Mouse (Mus musculus): Measurements from ENCODE around the gene Ano6. TPM values are rescaled to one million over a fixed set of nuclear protein-coding genes. Genes with fewer than 3 reads are reported as not detected.
"Not testable (repeated sequence)": the region's sequence is repeated elsewhere in the genome, so short reads cannot be mapped to it uniquely, and the experiment has no call there.

Gene Ano6
- total RNA-seq, 1 experiment from 2014 or later = 33.6 TPM

DNA sequence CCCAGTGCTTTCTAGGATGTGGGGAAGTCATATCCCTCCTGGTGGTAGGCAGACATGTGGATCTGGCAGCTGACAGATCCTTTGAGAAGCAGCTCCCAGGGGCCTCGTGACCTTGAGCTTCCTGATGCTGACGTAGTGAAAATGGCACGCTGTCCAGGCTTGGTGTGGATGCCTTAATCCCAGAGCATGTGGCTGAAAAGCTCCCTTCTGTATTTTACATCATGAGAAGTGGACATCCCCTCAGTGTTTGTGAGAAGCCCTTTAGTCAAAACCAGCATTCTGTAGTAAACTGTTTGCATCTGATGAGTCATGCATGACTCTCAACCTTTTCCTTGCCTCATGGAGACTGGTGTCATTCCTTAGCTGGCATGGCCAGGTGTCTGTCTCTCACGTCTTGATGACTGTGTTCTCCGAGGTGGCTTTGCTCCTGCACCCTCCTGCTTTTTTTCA is 14.4 kb downstream of the Ano6 start:
- no peak for ATAC-seq (replicated peaks in 1 of 2; ENCODE audit: insufficient read depth in 1 of 2, low FRiP score in 2 of 2, low TSS enrichment in 1 of 2, low read depth in 1 of 2, poor library complexity in 2 of 2, severe bottlenecking in 2 of 2)

DNA sequence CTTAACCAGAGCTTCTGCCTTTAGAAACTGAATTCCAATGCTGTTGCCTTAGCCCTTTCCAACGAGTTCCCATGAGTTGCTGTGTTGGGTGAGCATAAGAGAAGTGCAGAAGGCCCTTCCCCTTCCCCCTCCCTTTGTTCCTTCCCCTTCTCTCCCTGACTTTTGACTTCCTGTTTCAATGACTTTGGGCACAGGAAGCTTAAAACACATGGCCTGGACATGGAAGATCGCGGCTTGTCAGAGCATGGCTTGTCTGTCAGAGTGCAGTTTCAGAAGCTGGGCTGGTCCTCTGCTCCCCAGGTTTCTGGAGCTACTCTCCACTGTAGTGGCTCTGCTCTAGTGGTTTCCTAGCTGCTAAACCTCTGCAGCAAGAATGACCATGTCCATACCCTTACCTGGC is 17.3 kb downstream of the Ano6 start:
- ATAC-seq (replicated peaks in 1 of 2; ENCODE audit: insufficient read depth in 1 of 2, low FRiP score in 2 of 2, low TSS enrichment in 1 of 2, low read depth in 1 of 2, poor library complexity in 2 of 2, severe bottlenecking in 2 of 2) = peak; percentile 24 to 73; a peak in 3 of 4 replicates

DNA sequence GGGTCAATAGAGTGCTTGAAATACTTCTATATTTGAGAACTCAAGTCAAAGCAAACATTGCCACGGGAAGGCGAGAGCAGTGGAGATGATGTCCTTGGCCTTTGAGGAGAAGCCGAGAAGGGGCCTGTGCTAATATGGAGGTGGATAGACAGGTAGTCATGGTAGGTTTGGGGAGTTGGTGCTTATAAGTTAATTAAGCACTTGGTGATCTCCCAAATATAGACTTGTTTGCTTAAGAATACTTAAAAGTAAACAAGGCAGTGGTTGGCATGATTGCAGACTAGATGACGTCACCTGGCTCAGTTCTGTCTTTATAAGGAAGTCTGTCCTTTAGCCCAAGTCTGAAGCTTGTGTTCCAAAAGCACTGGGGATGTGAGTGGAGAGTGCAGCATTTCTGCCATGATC is 19.7 kb downstream of the Ano6 start:
- ATAC-seq (replicated peaks in 1 of 2; ENCODE audit: insufficient read depth in 1 of 2, low FRiP score in 2 of 2, low TSS enrichment in 1 of 2, low read depth in 1 of 2, poor library complexity in 2 of 2, severe bottlenecking in 2 of 2) = no peak

DNA sequence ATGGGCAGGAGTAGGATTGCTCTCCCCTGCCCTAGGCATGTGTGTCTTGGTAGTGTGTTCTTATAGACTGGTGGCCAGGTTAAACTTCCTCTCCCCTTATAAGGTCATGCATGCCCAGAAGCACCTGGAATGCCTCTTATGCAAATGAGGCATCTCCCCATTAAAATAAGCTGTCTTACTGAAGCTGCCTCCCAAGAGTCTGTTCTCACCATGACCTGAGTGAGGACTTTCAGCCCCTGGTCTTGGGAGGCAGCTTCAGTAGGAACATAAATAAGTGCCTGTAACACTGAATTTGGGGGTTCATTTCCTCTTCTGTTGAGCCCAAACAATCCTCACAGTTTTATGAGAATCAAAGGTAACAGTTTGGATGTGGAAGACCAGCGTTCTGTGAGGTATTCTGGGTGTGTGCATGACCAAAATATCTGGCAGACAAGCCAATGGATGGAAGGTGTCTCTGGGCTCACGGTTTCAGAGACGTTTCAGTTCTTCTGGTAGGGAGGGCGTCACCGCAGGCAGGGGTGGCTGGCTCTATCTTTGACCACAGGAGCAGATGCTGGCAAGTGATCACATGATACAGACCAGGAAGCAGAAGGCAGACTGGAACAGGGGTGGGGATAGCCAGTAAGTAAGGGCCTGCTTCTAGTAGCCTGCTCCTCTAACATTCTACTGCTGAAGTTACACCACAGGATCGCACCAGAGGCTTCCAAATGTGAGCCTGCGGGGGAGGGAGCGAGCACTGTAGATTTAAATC is 22.4 kb downstream of the Ano6 start:
- no peak for ATAC-seq (replicated peaks in 1 of 2; ENCODE audit: insufficient read depth in 1 of 2, low FRiP score in 2 of 2, low TSS enrichment in 1 of 2, low read depth in 1 of 2, poor library complexity in 2 of 2, severe bottlenecking in 2 of 2)

DNA sequence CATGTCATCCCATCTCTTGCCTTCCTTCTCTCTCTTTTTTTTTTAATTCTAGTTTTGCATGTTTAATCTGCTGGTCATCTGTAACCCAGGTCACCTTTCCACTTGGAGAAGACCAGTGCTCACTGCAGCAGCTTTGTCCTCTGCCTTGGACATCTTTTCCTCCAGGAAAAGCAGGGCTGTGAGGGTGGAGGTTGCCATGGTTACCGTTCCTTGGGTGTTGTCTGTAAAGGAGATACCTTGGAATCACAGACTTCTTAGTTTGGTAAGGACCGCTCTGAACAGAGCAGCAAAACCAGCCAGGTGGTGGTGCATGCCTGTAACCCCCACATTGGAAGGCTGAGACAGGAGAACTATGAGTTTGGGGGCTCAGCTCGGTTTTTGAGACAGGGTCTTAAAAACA is 26.9 kb downstream of the Ano6 start:
- no peak for ATAC-seq (replicated peaks in 1 of 2; ENCODE audit: insufficient read depth in 1 of 2, low FRiP score in 2 of 2, low TSS enrichment in 1 of 2, low read depth in 1 of 2, poor library complexity in 2 of 2, severe bottlenecking in 2 of 2)

DNA sequence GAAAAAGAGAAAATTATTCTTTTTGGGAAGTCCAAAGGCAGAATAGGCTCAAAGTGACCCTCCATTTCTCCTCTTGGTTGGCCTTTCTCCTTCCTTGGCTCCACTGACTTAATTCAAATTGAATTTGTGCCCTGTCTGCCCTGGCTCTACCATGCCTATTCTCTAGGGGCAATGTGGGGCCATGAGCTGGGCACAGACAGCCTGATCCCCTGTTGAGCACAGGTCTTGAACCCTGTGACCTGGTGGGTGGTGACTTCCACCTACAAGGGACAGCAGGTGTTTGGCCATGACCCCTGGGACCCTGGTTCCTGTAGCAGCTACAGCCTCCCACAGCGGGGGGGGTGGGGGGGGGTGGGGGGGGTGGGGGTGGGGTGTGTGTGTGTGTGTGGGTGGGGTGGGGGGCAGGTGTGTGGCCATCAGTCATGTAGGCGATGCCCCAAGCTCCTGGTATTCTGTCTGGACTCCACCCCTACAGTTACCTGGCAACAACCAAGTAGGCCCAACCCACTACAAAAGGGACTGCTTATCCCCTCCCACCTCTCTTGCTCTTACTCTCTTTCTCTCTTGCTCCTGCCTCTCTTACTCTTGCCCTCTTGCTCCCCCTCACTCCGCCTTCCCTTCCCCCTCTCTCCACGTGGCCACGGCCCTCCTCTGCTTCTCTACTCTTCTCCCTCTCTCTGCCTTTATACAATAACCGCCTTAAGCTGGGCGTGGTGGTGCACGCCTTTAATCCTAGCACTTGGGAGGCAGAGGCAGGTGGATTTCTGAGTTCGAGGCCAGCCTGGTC is 28.8 kb downstream of the Ano6 start:
- no peak for ATAC-seq (replicated peaks in 1 of 2; ENCODE audit: insufficient read depth in 1 of 2, low FRiP score in 2 of 2, low TSS enrichment in 1 of 2, low read depth in 1 of 2, poor library complexity in 2 of 2, severe bottlenecking in 2 of 2)

DNA sequence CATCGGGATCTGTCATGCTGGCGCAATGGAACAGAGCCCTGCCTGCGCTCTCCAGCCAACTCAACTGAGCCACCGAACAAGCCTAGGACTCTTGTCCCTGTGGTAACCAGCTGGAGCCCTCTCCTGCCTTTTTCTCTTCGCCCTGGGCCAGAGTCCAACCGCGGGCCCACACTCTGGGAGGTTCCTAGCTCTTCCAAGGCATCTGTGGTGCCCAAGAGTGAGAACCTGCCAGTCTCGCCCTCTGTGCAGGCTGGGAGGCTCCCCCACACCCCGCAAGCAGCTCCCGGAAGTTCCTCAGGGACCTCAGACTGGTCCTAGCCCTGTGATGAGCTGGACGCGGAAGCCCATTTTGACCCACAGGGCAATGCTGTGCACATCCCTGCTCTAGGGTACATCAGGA is 29.5 kb downstream of the Ano6 start:
- no peak for ATAC-seq (replicated peaks in 1 of 2; ENCODE audit: insufficient read depth in 1 of 2, low FRiP score in 2 of 2, low TSS enrichment in 1 of 2, low read depth in 1 of 2, poor library complexity in 2 of 2, severe bottlenecking in 2 of 2)

DNA sequence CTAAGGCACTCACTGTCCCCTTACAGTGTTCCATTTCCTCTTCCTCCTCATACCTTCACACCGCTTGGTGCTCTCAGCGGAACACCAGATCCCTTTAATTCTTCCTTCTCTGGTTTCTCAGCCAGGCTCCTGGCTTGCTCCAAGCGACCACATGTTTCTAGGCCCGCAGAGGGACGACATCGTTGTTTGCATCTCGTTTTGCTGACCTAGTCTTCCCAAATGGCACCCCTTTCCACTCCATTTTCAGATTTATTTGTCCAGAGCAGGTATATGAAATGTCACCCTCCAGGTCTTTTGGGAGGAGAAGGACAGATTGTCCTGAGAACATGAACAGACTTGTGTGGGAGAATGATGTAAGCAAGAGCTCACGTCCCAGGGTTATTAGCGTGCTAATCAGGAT is 30.0 kb downstream of the Ano6 start:
- ATAC-seq (replicated peaks in 1 of 2; ENCODE audit: insufficient read depth in 1 of 2, low FRiP score in 2 of 2, low TSS enrichment in 1 of 2, low read depth in 1 of 2, poor library complexity in 2 of 2, severe bottlenecking in 2 of 2) = no peak

DNA sequence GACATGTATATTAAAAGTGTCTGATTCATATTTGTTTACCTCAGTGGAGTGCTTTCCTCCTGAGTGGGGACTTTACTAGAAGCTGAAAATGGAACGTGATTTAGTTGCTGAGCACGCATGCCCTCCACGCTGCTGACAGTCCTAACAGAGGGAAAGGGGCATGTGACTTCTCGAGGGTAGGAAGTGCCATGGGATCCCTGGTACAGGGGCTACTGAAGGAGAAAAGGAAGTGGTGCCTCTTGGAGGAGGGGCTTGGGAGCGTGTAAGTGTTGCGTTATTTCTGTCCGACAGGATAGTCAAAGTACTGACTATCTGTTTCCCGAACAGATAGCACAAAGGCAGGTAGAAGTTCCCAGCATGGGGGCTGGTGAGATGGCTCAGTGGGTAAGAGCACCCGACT is 31.5 kb downstream of the Ano6 start:
- ATAC-seq (replicated peaks in 1 of 2; ENCODE audit: insufficient read depth in 1 of 2, low FRiP score in 2 of 2, low TSS enrichment in 1 of 2, low read depth in 1 of 2, poor library complexity in 2 of 2, severe bottlenecking in 2 of 2) = peak; percentile 19 to 45; a peak in 2 of 4 replicates

DNA sequence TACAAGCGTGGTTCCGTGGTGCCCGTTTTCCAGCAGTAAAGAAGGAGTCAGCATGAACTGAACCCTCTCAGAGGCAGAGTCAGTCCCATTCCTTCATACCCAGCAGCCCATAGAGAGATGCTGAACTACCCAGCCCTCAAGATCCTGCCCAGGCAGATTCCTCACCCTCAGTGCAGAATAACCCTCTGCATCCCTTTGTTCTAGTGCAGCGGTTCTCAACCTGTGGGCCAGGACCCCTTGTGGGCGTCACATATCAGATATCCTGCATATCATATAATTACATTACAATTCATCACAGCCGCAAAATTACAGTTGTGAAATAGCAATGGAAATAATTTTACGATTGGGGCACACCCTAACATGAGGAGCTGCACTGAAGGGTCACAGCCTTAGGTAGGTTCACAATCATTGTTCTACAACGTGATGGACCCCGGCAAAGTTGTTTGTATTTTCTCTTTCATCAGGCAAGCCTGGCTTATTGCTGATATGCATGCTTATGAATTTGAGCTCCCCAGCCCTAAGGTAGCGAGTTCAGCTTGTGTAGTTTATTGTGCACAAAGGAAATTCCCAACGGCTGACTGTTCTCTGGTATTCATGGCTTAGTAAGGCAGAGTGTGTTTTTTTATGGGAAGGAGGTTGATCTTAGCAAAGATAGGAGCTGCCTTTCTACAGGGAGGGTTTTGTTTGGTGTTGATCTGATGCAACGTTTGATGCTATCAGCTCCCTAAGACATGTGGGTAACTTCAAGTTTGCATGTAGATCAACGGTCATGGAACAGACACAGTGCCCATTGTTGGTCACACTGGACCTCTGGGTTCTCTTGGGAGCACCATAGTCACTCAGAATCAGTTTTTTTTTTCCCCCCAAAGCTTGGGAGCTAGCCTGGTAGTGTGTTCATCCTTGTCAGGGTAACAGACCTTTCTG is 33.0 kb downstream of the Ano6 start:
- ATAC-seq (replicated peaks in 1 of 2; ENCODE audit: insufficient read depth in 1 of 2, low FRiP score in 2 of 2, low TSS enrichment in 1 of 2, low read depth in 1 of 2, poor library complexity in 2 of 2, severe bottlenecking in 2 of 2) = no peak

DNA sequence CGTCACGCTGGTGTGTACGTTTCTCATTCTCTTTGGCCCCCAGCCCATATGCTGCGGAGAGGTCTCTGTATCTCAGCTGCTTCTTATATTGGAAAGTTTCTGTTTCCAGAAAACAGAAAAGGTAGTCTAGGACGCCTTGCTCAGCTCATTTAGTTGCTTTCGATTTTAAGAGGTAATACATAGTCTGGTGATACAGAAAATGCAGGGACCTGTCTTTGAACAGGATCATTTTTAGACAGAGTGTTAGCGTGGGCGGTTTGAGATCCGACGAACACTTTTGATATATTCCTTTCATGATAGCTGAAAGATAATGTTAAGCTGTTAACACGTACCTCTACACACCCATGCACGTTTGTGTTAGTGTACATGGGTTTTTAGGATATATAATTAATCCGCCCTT is 35.9 kb downstream of the Ano6 start:
- ATAC-seq (replicated peaks in 1 of 2; ENCODE audit: insufficient read depth in 1 of 2, low FRiP score in 2 of 2, low TSS enrichment in 1 of 2, low read depth in 1 of 2, poor library complexity in 2 of 2, severe bottlenecking in 2 of 2) = no peak

DNA sequence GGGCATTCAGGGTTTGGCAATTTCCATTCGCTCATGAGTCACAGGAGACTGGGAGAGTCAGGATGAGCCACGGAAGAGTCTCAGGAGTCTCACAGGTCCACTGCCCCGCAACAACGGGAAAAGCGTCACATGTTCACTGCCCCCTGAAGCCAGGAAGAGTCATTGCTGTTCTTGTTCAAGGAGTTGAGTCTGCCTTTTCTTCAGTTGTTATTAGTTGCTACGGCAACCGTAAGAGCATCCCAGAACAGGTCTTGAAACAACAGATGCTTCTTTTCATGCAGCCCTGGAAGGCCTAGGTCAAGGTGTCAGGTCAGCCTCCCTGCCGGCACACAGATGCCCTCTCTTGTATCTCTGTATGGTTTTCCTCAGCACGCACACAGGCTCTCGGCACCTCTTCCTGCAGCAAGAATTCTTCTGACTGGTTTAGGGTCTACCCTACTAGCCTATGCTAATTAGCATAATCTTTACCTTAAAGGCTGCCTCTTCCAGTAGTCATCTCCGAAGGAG is 36.9 kb downstream of the Ano6 start:
- no peak for ATAC-seq (replicated peaks in 1 of 2; ENCODE audit: insufficient read depth in 1 of 2, low FRiP score in 2 of 2, low TSS enrichment in 1 of 2, low read depth in 1 of 2, poor library complexity in 2 of 2, severe bottlenecking in 2 of 2)

DNA sequence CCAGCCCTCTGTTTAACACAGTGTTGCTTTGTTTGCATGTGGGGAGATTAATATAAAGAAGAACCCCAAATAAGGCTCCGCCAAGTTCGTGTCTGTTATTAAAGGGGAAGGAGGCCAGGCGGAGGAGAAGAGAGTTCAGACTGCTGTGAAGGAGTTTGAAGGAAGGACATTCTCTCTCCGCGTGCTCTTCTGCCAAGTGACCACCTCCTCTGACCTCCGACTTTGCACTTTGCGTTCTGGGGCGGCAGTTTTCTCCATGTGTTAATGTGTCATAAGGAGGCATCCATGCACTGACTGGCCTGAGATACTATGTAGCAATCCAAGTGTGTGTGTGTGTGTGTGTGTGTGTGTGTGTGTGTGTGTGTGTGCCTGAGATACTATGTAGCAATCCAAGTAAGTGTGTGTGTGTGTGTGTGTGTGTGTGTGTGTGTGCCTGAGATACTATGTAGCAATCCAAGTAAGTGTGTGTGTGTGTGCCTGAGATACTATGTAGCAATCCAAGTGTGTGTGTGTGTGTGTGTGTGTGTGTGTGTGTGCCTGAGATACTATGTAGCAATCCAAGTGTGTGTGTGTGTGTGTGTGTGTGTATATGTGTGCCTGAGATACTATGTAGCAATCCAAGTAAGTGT is 37.5 kb downstream of the Ano6 start:
- ATAC-seq (replicated peaks in 1 of 2; ENCODE audit: insufficient read depth in 1 of 2, low FRiP score in 2 of 2, low TSS enrichment in 1 of 2, low read depth in 1 of 2, poor library complexity in 2 of 2, severe bottlenecking in 2 of 2) = not testable (repeated sequence)

DNA sequence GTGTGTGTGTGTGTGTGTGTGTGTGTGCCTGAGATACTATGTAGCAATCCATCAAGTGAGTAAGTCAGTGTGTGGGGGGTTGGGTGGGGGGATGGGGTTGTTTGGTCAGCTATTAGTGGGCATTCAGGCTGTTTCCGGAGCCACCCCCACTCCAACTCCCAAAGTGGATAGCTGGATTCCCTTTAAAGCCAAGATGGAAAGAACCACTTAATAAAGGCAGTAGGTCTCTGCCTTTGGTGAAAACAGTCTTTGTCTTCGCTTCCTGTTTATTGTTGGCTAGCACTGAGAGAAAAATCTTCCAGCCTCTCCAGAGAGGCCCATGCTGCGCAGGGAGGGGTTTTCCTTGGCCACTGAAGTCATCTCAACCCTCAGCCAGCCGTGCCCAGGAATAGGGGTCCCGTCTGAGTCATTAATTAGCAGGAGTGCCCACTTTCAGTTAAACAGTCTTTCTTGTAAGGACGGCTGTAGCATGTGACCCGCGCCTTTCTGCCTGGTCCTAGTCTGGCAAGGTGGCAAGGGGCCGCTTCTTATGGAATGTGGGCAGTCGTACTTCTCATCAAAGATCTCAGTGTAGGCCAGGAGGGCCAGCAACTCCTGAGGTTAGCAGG is 38.1 kb downstream of the Ano6 start:
- ATAC-seq (replicated peaks in 1 of 2; ENCODE audit: insufficient read depth in 1 of 2, low FRiP score in 2 of 2, low TSS enrichment in 1 of 2, low read depth in 1 of 2, poor library complexity in 2 of 2, severe bottlenecking in 2 of 2) = no peak

DNA sequence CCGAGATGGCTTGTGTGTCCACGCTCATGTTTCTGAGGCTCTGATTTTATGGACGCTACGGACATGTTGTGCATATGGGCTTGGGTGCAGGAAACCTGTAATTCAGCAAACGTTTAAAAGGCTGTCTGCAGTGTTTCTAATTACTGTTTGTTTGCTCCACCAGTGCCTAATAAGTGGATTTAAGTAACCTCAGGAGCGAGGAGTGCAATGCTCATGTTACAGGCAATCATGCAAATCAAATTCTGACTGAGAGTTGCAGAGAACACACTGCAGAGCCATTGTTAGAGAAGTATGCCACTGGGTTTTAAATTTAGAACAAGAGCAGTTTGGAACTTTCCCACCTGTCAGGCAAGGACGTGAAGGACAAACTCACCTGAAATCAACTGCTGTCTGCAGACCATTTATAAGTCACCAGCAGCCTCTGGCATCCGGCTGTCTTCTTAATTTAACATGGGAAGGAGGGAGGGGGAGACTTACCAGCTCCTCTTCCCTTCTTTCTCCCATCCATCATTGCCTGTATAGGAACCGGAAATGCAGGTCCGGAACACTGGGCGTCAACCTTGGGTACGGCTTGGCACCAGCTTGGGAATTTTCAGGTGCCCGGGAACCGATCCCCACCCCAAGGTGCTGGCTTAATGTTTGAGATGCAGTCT is 39.0 kb downstream of the Ano6 start:
- no peak for ATAC-seq (replicated peaks in 1 of 2; ENCODE audit: insufficient read depth in 1 of 2, low FRiP score in 2 of 2, low TSS enrichment in 1 of 2, low read depth in 1 of 2, poor library complexity in 2 of 2, severe bottlenecking in 2 of 2)

DNA sequence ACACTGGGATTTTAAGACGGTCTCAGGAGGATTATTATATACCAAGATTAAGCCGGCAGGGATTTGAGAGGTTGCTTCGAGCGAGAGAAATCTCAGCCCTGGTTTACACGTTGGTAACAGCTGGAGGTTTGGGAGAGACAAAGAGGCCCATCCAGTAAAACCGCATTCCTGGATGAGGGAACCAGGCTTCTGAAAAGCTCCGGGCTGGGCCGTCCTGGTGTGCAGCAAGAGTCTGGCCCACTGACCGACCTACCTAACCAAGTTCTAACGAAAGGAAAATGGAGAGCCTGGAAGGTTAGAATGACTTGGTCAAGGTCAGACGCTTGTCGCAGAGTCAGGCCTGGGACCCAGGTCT is 39.5 kb downstream of the Ano6 start:
- ATAC-seq (replicated peaks in 1 of 2; ENCODE audit: insufficient read depth in 1 of 2, low FRiP score in 2 of 2, low TSS enrichment in 1 of 2, low read depth in 1 of 2, poor library complexity in 2 of 2, severe bottlenecking in 2 of 2) = no peak
